Mouse (Mus musculus) Muller cell, postnatal 12 days (primary cell): Measurements from ENCODE around the gene Dlgap5.

Experiments used
- DNase-seq: peaks from one replicate; pipeline ENCODE4 v3.0.0-alpha.2; 2015; ENCODE audit errors: inconsistent ontology term

Gene Dlgap5

DNA sequence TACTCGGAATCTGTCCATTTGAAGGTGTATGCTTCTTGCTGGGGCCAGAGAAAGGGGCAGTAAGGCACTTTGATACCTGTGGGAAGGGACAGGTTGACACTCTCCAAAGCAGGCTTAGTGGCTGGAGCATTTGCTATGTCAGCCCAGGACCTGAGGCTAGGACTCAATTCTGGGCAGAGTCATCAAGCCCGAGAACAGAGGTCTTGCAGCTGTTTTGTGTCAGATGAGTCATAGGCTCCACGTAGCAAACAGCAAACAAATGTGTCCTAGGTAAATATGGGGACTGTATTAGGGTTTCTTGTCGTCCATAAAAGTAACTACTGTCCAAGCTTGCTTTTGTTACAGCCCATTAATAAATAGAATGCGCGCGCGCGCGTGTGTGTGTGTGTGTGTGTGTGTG is 65.9 kb downstream of the Dlgap5 start:
- no peak for DNase-seq

- peak; percentile 81 for DNase-seq
Observed at GRCm38 (mm10) chr14:47350974-47351373, 67.2 kb downstream of the Dlgap5 start.

DNA sequence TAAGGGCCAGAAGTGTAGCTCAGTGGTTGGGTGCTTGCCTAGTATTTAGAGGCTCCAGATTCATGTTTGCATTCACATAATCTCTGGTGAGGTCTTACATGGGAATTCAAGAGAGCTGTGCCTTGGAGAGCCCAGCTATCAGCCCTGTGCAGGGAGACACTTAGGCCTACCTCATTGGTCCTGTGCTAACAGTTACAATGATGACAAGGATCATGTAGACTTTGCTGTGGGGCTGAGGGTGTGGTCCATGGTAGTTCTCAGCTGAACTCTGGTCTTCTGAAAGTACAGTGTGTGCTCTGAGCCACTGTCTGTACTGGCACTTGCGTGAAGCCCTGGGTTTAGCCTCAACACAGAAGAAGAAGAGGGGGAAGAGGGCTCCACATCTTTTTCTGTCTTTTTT is 71.5 kb downstream of the Dlgap5 start:
- DNase-seq: no peak

- no peak for DNase-seq
Observed at GRCm38 (mm10) chr14:47341811-47342291, 76.4 kb downstream of the Dlgap5 start.

DNA sequence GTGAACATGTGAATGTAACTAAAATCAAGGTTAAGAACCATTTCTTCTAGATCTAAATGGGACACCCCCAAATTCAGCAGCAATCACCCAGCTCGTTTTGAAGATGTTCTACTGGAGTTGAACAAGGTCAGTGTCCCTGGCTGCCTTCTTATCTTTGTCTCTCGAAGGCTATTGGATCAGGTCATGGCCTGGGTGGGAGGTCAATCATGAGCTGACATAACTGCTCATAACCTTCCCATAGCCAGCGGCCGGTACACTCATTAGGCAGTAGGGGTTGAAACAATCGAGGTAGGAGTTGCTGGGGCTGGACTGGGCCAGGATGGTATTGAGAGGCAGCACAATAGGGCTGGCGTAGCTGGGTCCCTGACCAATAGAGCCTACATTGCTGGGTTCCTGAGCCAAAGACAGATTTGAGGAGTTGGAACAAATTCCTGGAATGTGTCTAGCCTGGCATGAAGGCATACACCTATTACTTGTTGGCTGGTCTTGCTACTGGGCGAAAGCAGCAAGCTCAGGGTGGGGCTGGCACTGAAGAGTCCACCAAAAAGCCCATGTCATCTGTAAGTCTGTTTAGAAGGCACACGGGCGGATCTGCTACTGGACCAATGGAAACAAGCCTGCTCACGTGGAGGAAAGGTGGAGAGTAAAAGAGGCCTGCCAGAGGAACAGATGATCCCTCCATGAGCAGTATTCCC is 77.8 kb downstream of the Dlgap5 start:
- DNase-seq: no peak
